Mouse (Mus musculus): ENCODE results near the gene Mcm2.

DNA sequence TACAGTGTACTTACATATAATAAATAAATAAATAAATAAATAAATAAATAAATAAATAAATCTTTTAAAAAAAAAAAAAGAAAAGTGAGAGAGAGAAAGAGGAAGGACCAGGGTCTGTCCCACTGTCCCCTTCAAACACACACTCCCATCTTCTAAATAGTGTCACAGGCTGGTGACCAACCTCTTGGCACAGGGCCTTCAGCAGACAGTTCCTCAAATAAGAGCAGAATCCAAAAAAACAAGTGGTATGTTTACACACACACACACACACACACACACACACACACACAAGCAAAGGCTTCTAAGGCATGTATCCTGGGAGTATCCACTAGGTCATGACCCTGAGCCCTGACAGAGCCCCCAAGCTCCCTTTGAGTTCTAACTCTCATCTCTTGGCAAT is 49.2 kb upstream of the Mcm2 start:
- TF ChIP-seq CTCF (IDR thresholded peaks at IDR 0.05; ENCODE audit: low read depth) (no peak), EP300 (IDR thresholded peaks at IDR 0.05; ENCODE audit: low read depth) (no peak)

All from heart, postnatal 0 days (tissue).